Mouse (Mus musculus): ENCODE measurements around the gene Zfp787.
"Not testable (repeated sequence)": the region's sequence is repeated elsewhere in the genome, so short reads cannot be mapped to it uniquely, and the experiment has no call there.

The Zfp787 gene

DNA sequence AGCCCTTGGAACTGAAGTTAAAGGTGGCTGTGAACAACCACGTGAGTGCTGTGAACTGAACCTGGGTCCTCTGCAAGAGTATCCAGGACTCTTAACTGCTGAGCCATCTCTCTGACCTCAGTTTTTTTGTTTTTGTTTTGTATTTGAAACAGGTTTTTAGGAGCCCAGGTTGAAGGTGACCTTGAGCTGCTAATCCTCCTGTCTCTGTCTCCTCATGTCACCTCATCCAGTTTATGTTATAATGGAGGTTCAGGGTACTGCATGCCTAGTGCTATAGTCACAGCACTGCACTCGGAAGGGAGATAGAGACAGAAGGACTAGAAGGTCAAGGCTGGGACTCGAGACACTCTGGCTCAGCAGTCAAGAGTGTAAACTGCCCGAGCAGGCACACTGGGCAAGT is 6.4 kb upstream of the Zfp787 start:
- DNase-seq (ENCODE audit: low read depth, low spot score): no peak

DNA sequence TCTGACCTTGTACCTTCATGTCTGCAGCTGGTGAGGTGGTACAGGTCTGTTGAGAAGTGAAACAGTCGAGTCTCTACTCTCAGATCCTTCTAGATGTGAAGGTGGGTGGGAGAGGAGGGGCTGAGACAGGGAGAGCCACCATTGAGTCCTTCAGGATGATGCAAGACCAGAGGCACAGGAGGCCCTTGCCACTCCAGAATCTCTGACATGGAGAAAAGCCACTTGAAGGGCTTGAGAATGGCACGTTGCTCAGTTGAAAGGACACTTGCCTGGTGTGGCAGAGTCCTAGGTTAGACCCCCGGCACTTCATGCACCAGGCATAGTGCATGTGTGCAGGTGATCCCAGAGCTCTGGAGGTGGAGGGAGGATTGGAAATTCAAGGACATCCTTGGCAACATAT is 5.7 kb upstream of the Zfp787 start:
- DNase-seq (ENCODE audit: low read depth, low spot score): no peak

DNA sequence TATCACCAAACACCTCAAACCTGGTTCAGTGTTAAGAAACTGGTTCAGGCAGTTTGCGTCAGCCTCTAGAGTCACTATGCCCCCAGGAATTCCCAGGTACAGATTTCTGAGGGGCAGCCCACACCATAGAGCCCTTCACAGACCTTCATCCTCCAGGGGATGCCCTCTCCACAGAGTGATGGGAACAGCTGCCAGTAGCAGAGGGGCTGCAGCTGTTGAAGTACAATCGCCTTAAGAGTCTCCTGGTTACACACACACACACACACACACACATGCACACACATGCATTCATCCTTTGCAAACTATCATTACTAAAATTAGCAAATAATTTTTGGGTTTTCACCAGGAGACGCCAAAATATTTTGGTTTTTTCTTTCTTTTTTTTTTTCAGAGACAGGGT is 3.8 kb upstream of the Zfp787 start:
- no peak for DNase-seq (ENCODE audit: low read depth, low spot score)

DNA sequence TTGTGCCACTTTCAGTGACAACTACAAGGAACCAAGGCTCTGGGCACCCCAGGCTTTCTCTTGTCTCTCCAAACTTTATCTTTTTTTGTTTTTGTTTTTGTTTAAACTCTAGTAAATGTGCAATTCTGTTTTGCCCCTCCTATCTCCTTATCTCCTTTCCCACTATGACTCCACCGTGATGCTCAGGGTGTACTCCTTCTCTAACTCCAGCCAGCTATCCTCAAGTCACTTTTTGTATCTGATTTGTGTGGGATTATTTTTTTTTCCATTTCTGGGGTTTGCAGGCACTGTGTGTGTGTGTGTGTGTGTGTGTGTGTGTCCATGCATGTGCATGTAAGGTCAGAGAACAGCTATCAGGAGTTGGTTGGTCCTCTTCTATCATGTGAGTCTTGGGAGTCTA is 1.7 kb upstream of the Zfp787 start:
- no peak for DNase-seq (ENCODE audit: low read depth, low spot score)

DNA sequence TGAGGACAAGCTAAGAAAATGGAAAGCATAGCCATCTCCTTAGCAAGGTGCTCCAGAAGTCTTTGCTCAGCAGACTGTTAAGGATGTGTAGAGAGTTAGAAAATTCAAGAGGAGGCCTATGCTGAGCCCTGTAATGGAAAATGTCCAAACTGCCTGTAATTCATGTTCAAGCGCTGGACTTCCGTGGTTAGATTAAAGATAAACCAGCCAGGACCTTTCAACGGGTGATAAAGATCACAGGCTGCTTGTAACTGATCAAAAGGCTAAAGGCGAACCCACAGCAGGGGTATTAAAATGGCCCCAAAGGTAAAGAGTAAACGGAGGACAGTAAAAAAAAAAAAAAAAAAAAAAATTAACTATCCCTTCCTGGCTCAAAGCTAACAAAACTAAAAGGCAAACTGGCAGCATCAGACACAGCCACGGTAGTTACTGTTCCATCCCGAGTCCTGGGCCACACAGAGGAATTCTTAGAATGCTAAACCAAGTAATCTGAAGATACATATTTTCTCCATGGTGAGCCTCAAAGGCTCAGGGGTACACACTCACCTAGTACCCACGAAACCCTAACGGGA is 1.2 kb upstream of the Zfp787 start:
- DNase-seq (ENCODE audit: low read depth, low spot score): no peak

DNA sequence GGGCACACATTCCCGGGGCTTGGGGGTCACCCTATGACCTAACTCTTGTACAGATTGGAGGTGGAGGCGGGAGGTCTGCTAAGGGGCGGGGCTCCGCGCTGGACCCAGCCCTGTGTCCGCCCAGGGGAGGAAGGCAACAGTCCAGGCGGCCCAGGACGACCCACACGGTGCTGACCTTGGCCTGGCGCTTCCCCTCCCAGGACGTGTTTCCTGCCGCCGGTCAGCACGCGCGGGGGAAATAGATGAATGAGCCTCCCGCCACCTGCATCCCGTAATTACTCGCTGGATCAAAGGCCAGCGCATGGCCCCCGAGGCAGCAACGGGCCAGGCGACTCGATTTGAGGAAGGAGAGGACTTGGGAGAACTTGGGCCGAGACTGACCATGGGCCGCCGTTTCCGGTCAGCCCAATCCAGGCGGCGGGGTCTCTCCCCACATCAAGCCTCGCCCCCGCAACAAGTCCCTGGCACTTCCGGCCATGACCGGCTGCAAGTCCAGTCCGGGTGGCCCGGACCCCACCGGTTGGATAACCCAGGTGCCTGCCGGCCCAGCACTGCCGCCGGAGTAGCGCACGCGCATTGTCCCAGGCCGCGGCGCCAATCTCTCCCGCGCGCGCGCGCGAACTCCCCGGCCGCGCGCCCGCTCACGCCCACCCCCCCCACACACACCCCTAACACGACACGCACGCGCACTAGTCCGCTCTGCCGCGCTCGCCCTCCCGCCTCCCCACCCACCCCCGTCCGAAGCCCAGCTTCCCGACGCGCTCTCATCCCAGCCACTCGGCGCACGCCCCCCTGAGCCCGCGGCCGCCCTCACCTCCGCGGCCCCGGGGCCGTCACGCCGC is 545 bp downstream of the Zfp787 start:
- peak; percentile 93 for DNase-seq (ENCODE audit: low read depth, low spot score)

DNA sequence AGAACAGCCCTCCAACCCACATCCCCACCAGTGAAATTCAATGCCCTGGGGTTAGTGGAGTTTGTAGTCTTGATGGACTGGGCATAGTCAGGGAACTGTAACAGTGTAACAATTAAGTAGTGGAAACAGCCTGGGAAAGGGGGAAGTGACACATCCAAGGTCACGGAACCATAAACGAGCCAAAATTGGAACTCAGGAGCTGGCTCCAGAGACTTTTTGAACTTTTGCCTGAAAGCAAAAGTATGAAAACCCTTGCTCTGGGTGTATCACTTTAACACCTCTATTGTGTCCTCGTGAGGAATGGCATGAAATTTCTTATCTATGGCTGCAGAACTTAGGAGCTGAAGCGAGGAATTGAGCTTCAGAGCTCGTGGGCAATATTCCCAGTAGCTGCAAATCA is 1.6 kb downstream of the Zfp787 start:
- DNase-seq (ENCODE audit: low read depth, low spot score): no peak

DNA sequence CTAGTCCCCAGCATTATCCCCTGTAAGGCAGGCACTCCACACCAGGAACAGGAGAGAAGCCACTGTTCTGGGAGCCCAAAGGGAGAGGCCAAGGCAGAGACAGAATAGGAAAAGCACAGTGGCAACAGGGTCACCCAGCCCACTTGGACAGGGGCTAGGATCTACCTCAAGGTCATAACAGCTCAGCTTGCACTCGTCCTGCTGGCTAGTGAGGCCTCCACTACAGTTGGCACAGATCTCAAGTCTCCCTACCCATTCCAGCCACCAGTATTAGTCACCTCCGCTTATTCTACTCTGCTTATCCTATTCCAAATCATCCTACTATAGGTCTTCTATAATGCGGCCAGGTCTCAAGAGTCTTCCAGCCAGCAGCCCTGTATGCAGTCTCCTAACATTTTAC is 2.7 kb downstream of the Zfp787 start:
- no peak for DNase-seq (ENCODE audit: low read depth, low spot score)

DNA sequence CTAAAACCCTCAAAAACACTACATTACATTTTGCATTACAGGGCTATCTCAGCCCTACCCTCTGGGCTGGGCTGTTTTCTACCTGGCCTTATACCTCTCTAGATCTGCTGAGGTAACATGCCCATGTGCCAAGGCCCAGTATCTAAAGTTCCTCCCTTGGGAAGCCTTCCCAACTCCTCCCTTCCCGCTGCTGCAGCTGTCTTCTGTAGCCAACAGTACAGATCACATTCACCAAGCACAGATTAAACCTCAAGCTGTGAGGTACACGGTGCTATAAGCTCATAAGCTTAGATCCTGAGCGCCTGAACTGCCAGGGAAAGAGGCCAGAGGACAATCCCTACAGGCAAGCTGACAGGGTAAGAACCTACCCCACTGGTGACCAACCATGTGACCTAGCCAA is 3.8 kb downstream of the Zfp787 start:
- no peak for DNase-seq (ENCODE audit: low read depth, low spot score)

DNA sequence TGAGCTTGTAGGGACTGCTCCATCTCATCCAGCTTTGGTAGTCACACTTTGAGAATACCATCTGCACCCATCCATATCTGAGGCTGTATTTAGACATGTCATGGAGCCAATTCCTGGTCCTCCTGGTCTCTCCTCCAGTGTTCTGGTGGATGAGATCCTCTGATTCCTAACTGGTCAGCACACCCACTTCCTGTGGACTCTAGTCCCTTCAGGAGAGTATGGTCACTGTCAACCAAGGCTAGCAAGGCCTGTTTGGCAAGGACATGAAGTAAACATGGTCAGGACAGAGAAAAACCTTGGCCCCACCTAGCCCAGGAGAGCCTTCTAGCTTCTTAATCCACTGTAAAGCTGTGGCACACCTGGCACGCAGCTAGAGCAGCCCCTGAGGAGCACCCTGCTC is 4.5 kb downstream of the Zfp787 start:
- DNase-seq (ENCODE audit: low read depth, low spot score): no peak

DNA sequence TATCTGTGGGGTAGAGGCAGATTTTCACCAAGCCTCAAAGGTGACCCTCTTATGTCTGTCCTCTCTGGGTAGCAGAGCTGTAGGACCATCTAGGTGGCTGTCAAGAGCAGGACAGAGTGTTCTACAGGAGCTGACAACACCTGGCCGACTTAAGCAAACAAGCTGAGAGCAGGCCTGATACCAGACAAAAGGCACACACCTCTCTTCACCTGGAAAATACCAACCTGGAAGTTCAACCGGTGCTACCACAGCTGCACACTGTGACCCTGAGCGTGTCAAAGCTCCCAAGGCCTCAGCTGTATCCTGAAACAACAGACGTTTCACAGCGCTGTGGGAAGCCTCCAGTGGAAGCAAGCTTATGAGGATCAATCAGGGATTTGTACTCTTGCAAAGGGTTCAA is 8.1 kb downstream of the Zfp787 start:
- no peak for DNase-seq (ENCODE audit: low read depth, low spot score)

DNA sequence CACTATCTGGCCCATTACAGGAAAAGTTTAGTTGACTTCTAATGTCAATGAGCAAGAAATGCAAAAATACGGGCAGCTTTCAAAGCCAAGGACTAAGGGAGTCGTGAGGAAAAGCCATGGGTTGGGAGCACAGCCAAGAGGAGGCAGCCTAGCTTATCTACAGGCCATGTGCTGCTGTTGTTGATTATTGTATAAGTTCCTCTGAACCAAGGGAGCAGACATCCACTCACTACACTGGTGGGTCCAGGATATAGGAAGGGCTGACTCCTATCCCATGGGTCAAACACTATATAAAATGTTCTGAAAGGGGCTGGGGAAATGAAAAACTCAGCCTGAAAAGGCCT is 8.8 kb downstream of the Zfp787 start:
- no peak for DNase-seq (ENCODE audit: low read depth, low spot score)

DNA sequence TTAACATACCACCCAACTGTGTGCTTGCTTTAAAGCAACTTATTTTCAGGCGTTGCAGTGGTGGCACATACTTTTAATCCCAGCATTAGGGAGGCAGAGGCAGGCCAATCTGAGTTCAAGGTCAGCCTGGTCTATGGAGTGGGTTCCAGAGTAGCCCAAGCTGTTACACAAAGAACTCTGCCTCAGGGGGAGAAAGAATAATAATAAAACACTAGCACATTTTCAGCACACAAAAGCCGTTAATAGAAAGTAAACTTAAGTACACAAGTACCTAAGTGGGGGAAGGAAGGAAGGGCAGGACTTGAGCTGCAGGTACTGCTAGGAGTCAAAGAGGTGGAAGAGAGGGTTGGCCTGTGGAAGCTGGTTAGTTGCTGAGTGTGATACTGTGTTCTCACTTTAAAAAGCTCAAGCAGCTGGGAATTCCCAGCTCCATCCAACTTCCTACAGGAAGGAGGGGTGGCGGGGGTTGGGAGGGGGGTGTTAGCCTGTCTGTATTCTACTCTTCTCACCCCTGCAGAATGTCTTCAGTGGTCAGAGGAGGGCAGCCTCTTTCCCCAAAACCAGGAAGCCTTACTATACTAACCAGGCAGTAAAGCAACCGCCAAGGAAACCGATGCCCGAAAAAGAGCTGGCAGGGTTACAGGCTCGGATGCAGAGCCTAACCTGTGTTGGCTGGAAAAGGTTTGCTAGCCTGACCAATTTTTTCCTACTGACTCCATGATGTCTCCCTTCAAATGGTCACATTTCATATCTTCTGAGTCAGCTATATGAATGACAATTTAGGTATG is 9.4 kb downstream of the Zfp787 start:
- no peak for DNase-seq (ENCODE audit: low read depth, low spot score)

DNA sequence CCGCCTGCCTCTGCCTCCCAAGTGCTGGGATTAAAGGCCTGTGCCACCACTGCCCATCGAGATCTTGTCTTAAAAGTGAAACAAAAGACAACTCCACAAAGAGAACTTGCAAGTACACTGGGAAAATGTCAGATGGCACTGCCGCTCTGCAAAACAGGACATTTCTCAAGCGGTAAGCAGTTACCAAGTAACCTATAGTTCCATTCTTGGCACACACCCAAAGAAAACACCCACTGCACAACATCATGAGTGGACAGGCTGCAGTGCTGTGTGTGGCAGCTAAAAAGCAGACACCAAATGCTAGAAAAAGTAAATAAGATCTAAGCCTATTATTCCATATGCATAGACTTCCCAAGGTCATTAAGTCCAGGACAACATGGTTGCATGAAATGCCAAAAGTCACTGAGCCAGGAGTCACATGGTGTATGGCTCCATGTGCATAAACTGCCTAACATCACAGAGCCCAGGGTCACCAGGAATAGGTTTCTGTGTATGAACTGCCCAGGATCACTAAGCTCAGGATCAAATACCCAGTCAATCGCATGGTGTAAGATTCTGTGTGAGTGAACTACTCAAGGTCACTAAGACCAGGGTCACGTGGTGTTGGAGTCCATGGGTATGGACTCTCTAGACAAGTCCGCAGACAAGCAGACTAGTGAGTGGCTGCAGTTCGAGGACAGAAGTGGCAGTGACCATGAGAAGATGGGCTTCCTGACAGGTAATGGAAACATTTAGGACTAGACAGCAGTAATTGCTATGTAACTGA is 10.2 kb downstream of the Zfp787 start:
- DNase-seq (ENCODE audit: low read depth, low spot score): no peak

DNA sequence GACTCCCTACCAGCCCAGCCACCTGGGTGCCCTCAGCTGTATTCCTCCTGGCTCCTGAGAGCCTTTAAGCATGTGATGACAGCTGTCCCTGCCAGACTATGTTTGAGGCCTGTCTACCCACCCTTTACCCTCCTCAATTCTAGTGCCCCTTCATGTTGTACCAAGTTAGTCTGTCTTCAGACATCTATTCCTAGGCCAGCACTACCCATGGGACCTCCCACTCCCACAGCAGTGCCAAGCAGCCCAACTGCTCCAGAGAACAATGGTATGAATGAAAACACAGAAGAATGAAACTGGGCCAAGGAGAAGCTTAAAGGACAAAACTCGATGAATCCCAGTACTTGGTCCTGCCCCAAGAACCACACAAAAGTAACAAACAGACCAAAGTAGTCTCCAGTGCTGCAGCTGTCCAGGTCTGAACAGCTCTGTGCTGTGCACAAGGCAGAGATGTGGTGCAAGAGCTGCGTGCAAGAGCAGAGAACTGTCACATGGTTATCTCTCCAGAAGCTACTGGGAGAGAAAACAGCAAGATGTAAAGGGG is 11.7 kb downstream of the Zfp787 start:
- no peak for DNase-seq (ENCODE audit: low read depth, low spot score)

DNA sequence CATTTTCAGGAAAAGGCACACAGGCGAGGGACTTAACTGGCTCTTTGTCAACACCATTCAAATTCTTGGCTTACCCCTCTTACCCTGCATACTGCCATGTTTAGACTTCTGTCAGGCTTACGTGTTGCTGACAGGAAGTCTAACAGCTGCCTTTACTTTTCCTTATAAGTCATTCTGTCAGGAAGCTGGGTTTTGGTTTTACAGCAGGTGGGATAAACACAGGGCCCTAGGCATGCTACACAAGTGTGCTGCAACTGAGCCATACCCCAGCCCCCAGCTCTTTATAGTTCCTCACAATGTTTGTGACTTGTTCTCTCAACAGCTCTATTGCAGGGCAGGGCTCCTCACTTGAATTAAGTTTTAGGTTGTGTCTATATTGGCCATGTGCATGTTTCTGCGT is 16.5 kb downstream of the Zfp787 start:
- DNase-seq (ENCODE audit: low read depth, low spot score): no peak

DNA sequence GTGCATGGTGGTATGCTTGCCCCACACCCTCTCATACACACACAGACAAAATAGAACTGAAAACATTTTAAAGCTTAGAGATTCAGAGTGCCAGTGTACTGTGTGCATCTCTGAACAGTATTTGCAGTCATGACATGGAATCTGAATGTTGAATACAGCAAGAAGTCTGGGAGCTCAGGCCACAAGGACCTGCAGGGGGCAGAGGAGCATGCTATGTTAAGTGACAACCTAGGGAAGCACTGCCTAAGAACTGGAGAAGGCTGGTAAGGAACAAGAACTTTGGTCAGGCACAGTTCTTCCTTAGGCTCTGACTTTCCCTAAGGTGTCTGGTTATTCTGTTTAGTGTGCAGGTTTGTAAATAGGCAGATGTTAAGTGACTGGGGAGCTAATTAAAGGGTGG is 19.3 kb downstream of the Zfp787 start:
- no peak for DNase-seq (ENCODE audit: low read depth, low spot score)

DNA sequence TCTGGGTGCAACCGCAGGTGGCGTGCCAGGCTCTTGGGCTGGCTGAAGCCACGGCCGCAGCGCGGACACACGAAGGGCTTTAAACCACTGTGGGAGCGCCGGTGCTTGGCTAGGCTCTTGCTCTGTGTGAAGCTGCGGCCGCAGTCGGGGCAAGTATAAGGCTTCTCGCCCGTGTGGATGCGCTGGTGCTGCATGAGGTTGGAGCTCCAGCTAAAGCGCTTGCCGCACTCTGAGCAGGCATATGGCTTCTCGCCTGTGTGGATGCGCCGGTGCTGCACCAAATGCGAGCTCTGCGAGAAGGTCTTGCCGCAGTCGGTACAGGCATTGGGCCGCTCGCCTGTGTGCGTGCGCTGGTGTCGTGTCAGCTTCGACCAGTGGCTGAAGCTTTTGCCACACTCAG is 23.2 kb downstream of the Zfp787 start:
- DNase-seq (ENCODE audit: low read depth, low spot score): no peak

DNA sequence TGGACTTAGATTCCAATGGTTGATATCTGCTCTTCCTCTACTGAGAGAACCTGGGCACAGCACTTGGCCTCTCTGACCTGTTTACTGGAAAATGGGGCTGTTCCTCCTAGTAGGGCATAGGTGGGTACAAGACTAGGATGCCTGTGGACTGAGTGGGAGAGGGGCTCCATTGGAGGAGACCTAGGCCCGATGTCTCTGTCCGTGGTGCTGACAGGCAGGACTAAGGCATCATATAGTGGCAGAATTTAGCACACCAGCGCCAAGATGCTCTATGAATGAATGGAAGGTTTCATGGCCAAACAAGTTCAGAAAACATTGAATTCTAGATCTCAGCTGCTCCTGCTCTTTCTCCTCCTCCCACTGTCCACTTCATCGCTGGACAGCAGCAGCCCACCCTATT is 25.5 kb downstream of the Zfp787 start:
- no peak for DNase-seq (ENCODE audit: low read depth, low spot score)

DNA sequence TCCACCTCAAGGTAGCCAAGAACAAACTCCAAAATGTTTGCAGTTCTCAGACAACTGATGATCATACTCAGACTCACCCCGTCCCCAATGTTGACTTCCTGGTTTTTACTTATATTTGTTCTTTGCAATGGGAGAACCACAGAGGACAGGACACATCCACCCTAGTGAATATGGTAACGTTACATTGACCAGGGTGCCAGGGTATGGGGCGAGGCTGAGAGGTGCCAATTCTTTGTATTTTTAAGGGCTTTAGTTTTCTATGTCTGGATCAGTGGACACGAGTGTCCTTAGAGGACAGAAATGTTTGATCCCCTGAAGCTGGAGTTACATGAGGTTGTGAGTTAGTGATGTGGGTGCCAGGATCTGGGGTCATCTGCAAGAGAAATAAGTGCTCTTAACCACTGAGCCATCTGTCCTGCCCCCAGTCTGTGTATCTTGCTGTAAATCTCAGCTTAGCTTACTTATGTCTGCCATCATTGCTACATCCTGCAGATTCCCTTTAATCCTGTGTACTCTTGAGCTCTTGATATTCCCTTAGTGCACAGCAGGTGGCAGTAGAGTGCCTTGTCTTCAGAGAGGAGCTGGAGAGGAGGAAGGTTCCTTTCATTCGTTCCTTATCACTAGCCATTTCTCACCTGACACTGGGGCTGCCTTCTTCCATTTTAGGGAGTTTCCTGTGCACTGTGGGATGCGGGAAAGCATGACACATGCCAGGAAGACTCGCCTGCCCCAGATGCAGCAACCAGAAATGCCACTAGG is 28.9 kb downstream of the Zfp787 start:
- peak; percentile 92 for DNase-seq (ENCODE audit: low read depth, low spot score)

DNA sequence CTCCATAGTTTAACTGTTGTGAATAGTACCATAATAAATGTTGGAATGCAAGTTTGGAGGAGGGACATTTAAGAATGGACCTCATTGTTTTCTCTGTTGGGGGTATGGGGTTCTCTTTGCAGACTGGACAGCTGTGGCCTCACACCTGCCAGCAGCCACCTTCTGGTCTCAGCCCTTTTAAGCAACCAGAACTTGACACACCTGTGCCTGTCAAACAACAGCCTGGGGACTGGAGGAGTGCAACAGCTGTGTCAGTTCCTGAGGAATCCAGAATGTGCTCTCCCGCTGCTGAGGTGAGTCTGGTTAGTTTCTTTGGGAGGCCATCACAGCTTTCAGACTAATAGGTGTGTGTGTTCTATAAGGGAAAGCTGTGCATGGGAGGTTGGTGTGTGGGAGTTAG is 34.7 kb downstream of the Zfp787 start:
- DNase-seq (ENCODE audit: low read depth, low spot score): not testable (repeated sequence)
